Mouse (Mus musculus): ENCODE results near the gene Npr3.
"Not testable (repeated sequence)": the region's sequence is repeated elsewhere in the genome, so short reads cannot be mapped to it uniquely, and the experiment has no call there.

Npr3 gene

GRCm38 (mm10) chr15:11881822-11882221 is 25.3 kb downstream of the Npr3 start:
- CTCF ChIA-PET = no interaction called here

- CTCF ChIA-PET = no interaction called here
Observed at GRCm38 (mm10) chr15:11878334-11878733, 28.8 kb downstream of the Npr3 start.

GRCm38 (mm10) chr15:11877273-11877672 is 29.8 kb downstream of the Npr3 start:
- CTCF ChIA-PET = no interaction called here

GRCm38 (mm10) chr15:11866918-11867317 is 40.2 kb downstream of the Npr3 start:
- CTCF ChIA-PET = no interaction called here

GRCm38 (mm10) chr15:11863540-11863818 is 43.6 kb downstream of the Npr3 start:
- CTCF ChIA-PET = no interaction called here

GRCm38 (mm10) chr15:11862785-11863539 is 44.1 kb downstream of the Npr3 start:
- CTCF ChIA-PET = no interaction called here

- CTCF ChIA-PET = no interaction called here
Observed at GRCm38 (mm10) chr15:11862253-11862652, 44.8 kb downstream of the Npr3 start.

- CTCF ChIA-PET = no interaction called here
Observed at GRCm38 (mm10) chr15:11860259-11860658, 46.8 kb downstream of the Npr3 start.

GRCm38 (mm10) chr15:11859829-11860228 is 47.3 kb downstream of the Npr3 start:
- CTCF ChIA-PET = no interaction called here

GRCm38 (mm10) chr15:11858411-11858810 is 48.7 kb downstream of the Npr3 start:
- CTCF ChIA-PET = no interaction called here

- CTCF ChIA-PET = no interaction called here
Observed at GRCm38 (mm10) chr15:11845204-11846062, 61.7 kb downstream of the Npr3 start.

- CTCF ChIA-PET = no interaction called here
Observed at GRCm38 (mm10) chr15:11844115-11844514, 63.0 kb downstream of the Npr3 start.

GRCm38 (mm10) chr15:11841828-11842227 is 65.3 kb downstream of the Npr3 start:
- CTCF ChIA-PET = no interaction called here

- CTCF ChIA-PET = interaction anchor here (0.7 kb wide), 1 partner anchor 75 kb away, joined by 4 read pairs; no protein-coding TSS in a partner anchor
Observed at GRCm38 (mm10) chr15:11835913-11836312, 71.2 kb downstream of the Npr3 start.

- CTCF ChIA-PET = not testable (repeated sequence)
Observed at GRCm38 (mm10) chr15:11822347-11822746, 84.7 kb downstream of the Npr3 start.

GRCm38 (mm10) chr15:11815551-11815950 is 91.5 kb downstream of the Npr3 start:
- CTCF ChIA-PET = no interaction called here

GRCm38 (mm10) chr15:11803576-11803975 is 103.5 kb downstream of the Npr3 start:
- CTCF ChIA-PET = no interaction called here

- CTCF ChIA-PET = no interaction called here
Observed at GRCm38 (mm10) chr15:11801863-11802722, 105.0 kb downstream of the Npr3 start.

- CTCF ChIA-PET = no interaction called here
Observed at GRCm38 (mm10) chr15:11794632-11795031, 112.5 kb downstream of the Npr3 start.

Data from spleen, embryonic (tissue).